Mouse (Mus musculus) 416B (cell line): ENCODE measurements at regions not wholly inside any gene's neighbourhood (a gene's known extent, or its start where the extent isn't known, plus 50 kb on each side); places are given as distances from the start of the nearest gene placed in this dataset.
A peak's percentile ranks its signal among the peaks of the same experiment; 100 is the strongest.

Experiments
- DNase-seq: peaks from one replicate; pipeline ENCODE4 v3.0.0; 2011; ENCODE audit warnings: low read depth

GRCm38 (mm10) chr13:29019839-29020238, 66.3 kb upstream of the Sox4 start:
- no peak for DNase-seq

DNA sequence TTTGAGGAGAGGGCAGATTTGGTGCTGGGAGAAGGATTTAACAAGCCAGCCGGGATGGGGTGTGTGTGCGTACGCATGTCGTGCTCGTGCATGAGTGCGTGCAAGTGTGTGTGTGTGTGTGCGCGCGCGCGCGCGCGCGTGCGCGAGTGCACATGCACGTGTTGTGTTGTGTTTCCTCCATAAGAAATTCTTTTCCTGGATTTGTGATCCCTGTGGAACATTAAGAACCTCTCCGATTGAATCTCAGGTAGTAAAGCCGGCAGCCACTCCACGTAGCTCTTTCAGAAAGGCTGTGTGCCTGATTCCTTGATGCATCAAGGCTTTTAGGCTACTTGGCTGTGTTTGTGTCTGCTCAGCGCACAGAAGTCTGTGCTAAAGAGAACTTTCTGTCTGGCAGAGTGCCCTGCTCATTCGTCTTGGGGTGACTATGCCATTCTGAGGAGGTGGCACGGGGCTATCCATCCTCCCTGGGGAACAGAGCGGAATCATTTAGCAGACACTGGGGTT, 62.7 kb upstream of the Sox4 start:
- DNase-seq, result no peak

GRCm38 (mm10) chr13:29015605-29015994, 62.1 kb upstream of the Sox4 start:
- no peak for DNase-seq

DNA sequence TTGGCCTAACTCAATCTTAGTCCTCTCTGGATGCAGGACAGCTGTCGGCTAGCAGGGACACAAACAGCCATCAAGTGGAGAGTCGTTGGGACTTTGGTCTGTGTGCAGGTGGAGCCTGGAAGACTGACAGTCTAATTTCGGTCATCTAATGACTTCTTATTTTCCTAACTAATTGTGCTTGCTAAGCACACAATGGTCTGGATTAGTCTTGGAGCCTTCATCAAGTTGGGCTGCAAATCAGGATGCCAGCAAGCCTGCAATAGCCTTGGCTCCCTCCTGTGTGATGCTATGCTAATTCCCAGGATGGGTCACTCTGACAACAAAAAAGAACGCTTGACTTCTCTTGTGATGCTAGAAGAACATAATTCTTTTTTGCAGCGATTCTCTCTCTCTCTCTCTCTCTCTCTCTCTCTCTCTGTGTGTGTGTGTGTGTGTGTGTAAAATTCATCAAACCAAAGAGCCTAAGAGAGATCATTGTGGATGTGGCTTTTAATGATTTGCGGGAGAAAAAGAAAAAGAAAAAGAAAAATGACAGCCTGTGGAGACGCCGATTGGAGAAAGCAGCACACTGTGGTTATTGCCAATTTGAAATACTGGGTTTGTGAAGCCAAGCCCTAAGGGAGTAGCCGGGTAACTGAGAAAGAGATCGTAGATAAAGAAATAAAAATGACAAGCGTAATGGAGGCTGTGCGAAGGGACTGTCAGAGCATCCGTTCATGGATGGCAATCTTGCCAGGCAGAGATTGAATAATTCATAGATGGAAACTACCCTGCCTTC, 61.5 kb upstream of the Sox4 start:
- DNase-seq, result no peak

DNA sequence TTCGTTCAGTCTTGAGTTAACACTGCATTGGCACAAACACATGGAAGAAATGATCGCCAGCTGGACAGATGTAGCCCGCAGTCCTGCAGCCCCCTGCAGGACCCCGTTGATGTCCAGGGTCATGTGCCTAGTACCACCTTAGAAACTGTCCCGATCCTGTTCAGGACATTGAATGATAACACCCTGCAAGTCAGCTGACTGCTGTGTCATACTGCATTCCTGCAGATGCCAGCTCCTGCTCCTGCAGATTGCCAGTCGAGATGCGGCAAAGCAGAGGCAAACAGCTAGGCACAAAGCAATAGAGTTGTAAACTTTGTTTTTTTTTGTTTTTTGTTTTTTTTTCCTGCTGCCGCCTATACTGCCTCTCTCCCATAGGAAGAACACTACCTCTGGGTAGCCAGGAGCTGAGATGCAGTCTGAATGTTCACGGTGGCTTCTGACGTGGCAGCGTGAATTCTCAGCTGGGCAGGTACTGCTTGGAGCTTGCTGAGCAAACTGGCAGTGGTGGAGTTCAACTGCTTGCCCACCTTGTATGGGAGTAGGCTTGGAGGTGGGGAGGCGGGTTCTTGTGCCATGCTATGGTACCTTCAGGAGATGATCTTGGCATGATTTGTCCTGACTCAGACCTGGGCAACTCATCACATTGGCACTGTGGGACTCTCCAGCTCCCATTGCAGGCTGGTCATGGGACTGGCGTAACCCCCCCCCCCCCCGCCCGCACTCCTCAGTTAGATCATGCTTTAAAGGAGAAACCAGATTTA, 60.7 kb upstream of the Sox4 start:
- no peak for DNase-seq

DNA sequence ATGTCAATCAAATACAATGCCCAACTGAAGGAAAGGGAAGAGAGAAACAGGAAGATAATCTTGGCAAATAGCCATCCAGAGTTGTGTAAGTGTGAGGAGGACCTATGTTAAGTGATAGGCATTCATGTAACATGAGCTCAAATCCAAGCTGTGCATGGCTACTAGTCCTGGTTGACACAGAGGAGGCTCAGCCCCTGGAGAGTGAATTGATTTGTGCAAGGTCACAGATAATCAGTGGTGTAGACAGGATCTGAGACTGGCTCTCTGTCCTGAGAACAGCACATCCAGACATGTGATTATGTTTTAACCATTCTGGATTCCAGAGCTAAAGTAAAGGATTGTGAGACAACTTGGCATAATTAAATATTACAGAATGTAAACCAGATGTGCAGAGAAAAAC, 53.0 kb upstream of the Sox4 start:
- DNase-seq, result peak; percentile 46
